Mouse (Mus musculus) midbrain, embryonic 16.5 days (tissue): ENCODE data around the gene Gm6525. TPM values are rescaled to one million over a fixed set of nuclear protein-coding genes. Genes with fewer than 3 reads are reported as not detected.

Experiments used
- ATAC-seq: fragments of 200-750 bp; cut with Nextera tagmentation; 2 replicates; pipeline ENCODE4 v1.8.0; 2017; ENCODE audit warnings: moderate TSS enrichment
- H3K27ac ChIP-seq: fragments of 300-500 bp; sonication (generic); 2 replicates; pipeline ENCODE4 v1.5.1; 2014; ENCODE audit warnings: mild to moderate bottlenecking, low read length, mixed read lengths
- H3K27me3 ChIP-seq: fragments of 300-500 bp; sonication (generic); 2 replicates; pipeline ENCODE4 v1.6.1; 2014; ENCODE audit warnings: low read depth, low read length, mixed read lengths; ENCODE audit not compliant: control insufficient read depth, insufficient read depth
- H3K36me3 ChIP-seq: fragments of 300-500 bp; sonication (generic); 2 replicates; pipeline ENCODE4 v1.6.1; 2014; ENCODE audit warnings: mild to moderate bottlenecking, low read length, moderate library complexity, mixed read lengths; ENCODE audit not compliant: control insufficient read depth, insufficient read depth
- H3K4me1 ChIP-seq: fragments of 300-500 bp; sonication (generic); 2 replicates; pipeline ENCODE4 v1.6.1; 2014; ENCODE audit warnings: mild to moderate bottlenecking, low read length, mixed read lengths; ENCODE audit not compliant: control insufficient read depth, insufficient read depth
- H3K4me2 ChIP-seq: fragments of 300-500 bp; sonication (generic); 2 replicates; pipeline ENCODE4 v1.6.1; 2014; ENCODE audit warnings: mild to moderate bottlenecking, low read length, mixed read lengths
- H3K4me3 ChIP-seq: fragments of 300-500 bp; sonication (generic); 2 replicates; pipeline ENCODE4 v1.5.1; 2014; ENCODE audit warnings: low read depth, mild to moderate bottlenecking, low read length, moderate library complexity, mixed read lengths
- H3K9ac ChIP-seq: fragments of 300-500 bp; sonication (generic); 2 replicates; pipeline ENCODE4 v1.6.1; 2014; ENCODE audit warnings: low read depth, low read length, mixed read lengths
- H3K9me3 ChIP-seq: fragments of 300-500 bp; sonication (generic); replicated peaks from 2 replicates; pipeline ENCODE4 v1.6.1; 2014; ENCODE audit warnings: mild to moderate bottlenecking, low read length, mixed read lengths; ENCODE audit not compliant: control insufficient read depth, poor library complexity, severe bottlenecking
- WGBS: fragments of 180-500 bp; shearing (Covaris S2); extraction: QIAGEN DNeasy Blood & Tissue Kit; methylation state at CpG from one replicate; pipeline ENCODE4 v1.1.7; 2014; 5-methylcytosine and 5-hydroxymethylcytosine counted together
- polyA plus RNA-seq: library from polyadenylated mRNA; unstranded; fragments of >200 nt; fragmentation: Nextera tagmentation; extraction: Ambion mirVana; gene quantifications from 2 replicates; pipeline ENCODE4 v1.2.1, GENCODE M21; 2015

Gene Gm6525
- polyA plus RNA-seq, 1 experiment from 2014 or later: 2.5 TPM

- H3K4me2 ChIP-seq: no peak overlapping the region
- no peaks in the 10 kb centered on the region for H3K27me3 ChIP-seq
- H3K9ac ChIP-seq: no peak overlapping the region
- H3K36me3 ChIP-seq: no peaks in the 10 kb centered on the region
- no peaks in the 10 kb centered on the region for H3K9me3 ChIP-seq
- 71% methylated on average over 6 of the region's 6 CpGs for WGBS
- no peaks in the 10 kb centered on the region for H3K4me1 ChIP-seq
- no peak overlapping the region for H3K27ac ChIP-seq
- no peak for ATAC-seq
- no peak overlapping the region for H3K4me3 ChIP-seq
Measured at GRCm38 (mm10) chr3:84135933-84136332, 38.0 kb upstream of the Gm6525 start.

- H3K36me3 ChIP-seq: no peaks in the 10 kb centered on the region
- no peaks in the 10 kb centered on the region for H3K9me3 ChIP-seq
- no peaks in the 10 kb centered on the region for H3K4me1 ChIP-seq
- no peak for ATAC-seq
- no peak overlapping the region for H3K27ac ChIP-seq
- no peak overlapping the region for H3K4me2 ChIP-seq
- WGBS: 90% methylated on average over 7 of the region's 7 CpGs
- no peaks in the 10 kb centered on the region for H3K27me3 ChIP-seq
- no peak overlapping the region for H3K9ac ChIP-seq
- H3K4me3 ChIP-seq: no peak overlapping the region
Measured at GRCm38 (mm10) chr3:84136509-84136908, 37.4 kb upstream of the Gm6525 start.

- Histone ChIP-seq H3K9me3 (no peaks in the 10 kb centered on the region), H3K4me3 (no peak overlapping the region), H3K27me3 (no peaks in the 10 kb centered on the region), H3K9ac (no peak overlapping the region), H3K4me1 (no peaks in the 10 kb centered on the region), H3K36me3 (no peaks in the 10 kb centered on the region), H3K27ac (no peak overlapping the region), H3K4me2 (no peak overlapping the region)
- no peak for ATAC-seq
- 91% methylated on average over 7 of the region's 7 CpGs for WGBS
Measured at GRCm38 (mm10) chr3:84140947-84141346, 33.0 kb upstream of the Gm6525 start.

GRCm38 (mm10) chr3:84149831-84150230 is 24.1 kb upstream of the Gm6525 start:
- WGBS: 94% methylated on average over 3 of the region's 3 CpGs
- Histone ChIP-seq H3K9me3 (no peaks in the 10 kb centered on the region), H3K36me3 (no peaks in the 10 kb centered on the region), H3K9ac (no peak overlapping the region), H3K4me1 (no peaks in the 10 kb centered on the region), H3K4me3 (no peak overlapping the region), H3K27me3 (no peaks in the 10 kb centered on the region), H3K27ac (no peak overlapping the region), H3K4me2 (no peak overlapping the region)
- no peak for ATAC-seq

GRCm38 (mm10) chr3:84154721-84155141 is 19.2 kb upstream of the Gm6525 start:
- Histone ChIP-seq H3K4me1 (0 out of 2 replicates have a peak, but pooled peaks cover 2% of the 10 kb centered on the region), H3K9me3 (no peaks in the 10 kb centered on the region), H3K9ac (no peak overlapping the region), H3K27ac (no peak overlapping the region), H3K27me3 (no peaks in the 10 kb centered on the region), H3K4me3 (no peak overlapping the region), H3K36me3 (peaks cover 5% of the 10 kb centered on the region; the same call in 1 of the 2 replicates), H3K4me2 (peak overlapping the region; percentile 98; the same call in 1 of the 2 replicates)
- no peak for ATAC-seq
- 16% methylated on average over 12 of the region's 12 CpGs for WGBS

- no peaks in the 10 kb centered on the region for H3K9me3 ChIP-seq
- H3K9ac ChIP-seq: peak overlapping the region; percentile 62
- ATAC-seq: peak; percentile 47
- no peak overlapping the region for H3K27ac ChIP-seq
- peaks cover 7% of the 10 kb centered on the region for H3K36me3 ChIP-seq
- no peaks in the 10 kb centered on the region for H3K27me3 ChIP-seq
- H3K4me3 ChIP-seq: peak overlapping the region; percentile 56
- under 1% methylated on average over 26 of the region's 27 CpGs for WGBS
- peak overlapping the region; percentile 98 for H3K4me2 ChIP-seq
- 0 out of 2 replicates have a peak, but pooled peaks cover 2% of the 10 kb centered on the region for H3K4me1 ChIP-seq
Measured at GRCm38 (mm10) chr3:84155146-84155545, 18.8 kb upstream of the Gm6525 start.

GRCm38 (mm10) chr3:84155558-84156006 is 18.3 kb upstream of the Gm6525 start, which contains the start of gene Mnd1:
Gene Mnd1, minus strand, starts transcription at chr3:84155786.
- Histone ChIP-seq H3K27me3 (no peaks in the 10 kb centered on the region), H3K27ac (no peak within 1 kb of the TSS), H3K4me2 (peak within 1 kb of the TSS; percentile 98), H3K9me3 (no peaks in the 10 kb centered on the region), H3K4me1 (0 out of 2 replicates have a peak, but pooled peaks cover 2% of the 10 kb centered on the region), H3K9ac (peak within 1 kb of the TSS; percentile 62), H3K4me3 (peak within 1 kb of the TSS; percentile 56), H3K36me3 (peaks cover 8% of the 10 kb centered on the region)
- WGBS: 0% methylated on average over 29 of the region's 29 CpGs
- ATAC-seq: peak; percentile 96

GRCm38 (mm10) chr3:84156105-84156504 is 17.8 kb upstream of the Gm6525 start:
- H3K27me3 ChIP-seq: no peaks in the 10 kb centered on the region
- H3K9ac ChIP-seq: no peak overlapping the region
- H3K9me3 ChIP-seq: no peaks in the 10 kb centered on the region
- peak overlapping the region; percentile 56 for H3K4me3 ChIP-seq
- WGBS: 45% methylated on average over 6 of the region's 6 CpGs
- H3K4me1 ChIP-seq: 0 out of 2 replicates have a peak, but pooled peaks cover 2% of the 10 kb centered on the region
- peak overlapping the region; percentile 98 for H3K4me2 ChIP-seq
- H3K36me3 ChIP-seq: peaks cover 8% of the 10 kb centered on the region
- H3K27ac ChIP-seq: no peak overlapping the region
- ATAC-seq: no peak

GRCm38 (mm10) chr3:84157011-84157410 is 16.9 kb upstream of the Gm6525 start:
- Histone ChIP-seq H3K4me3 (no peak overlapping the region), H3K36me3 (peaks cover 8% of the 10 kb centered on the region), H3K27ac (no peak overlapping the region), H3K4me2 (no peak overlapping the region), H3K9ac (no peak overlapping the region), H3K4me1 (0 out of 2 replicates have a peak, but pooled peaks cover 2% of the 10 kb centered on the region), H3K9me3 (no peaks in the 10 kb centered on the region), H3K27me3 (no peaks in the 10 kb centered on the region)
- WGBS: 28% methylated on average over 4 of the region's 4 CpGs
- no peak for ATAC-seq
